Mouse (Mus musculus) neural tube, embryonic 11.5 days (tissue): ENCODE measurements at regions not wholly inside any gene's neighbourhood (a gene's known extent, or its start where the extent isn't known, plus 50 kb on each side); places are given as distances from the start of the nearest gene placed in this dataset.
"Not testable (repeated sequence)": the region's sequence is repeated elsewhere in the genome, so short reads cannot be mapped to it uniquely, and the experiment has no call there.

ENCODE experiments used
- ATAC-seq: fragments of 200-750 bp; cut with Nextera tagmentation; 2 replicates; pipeline ENCODE4 v1.8.0; 2017; ENCODE audit warnings: moderate number of reproducible peaks, mild to moderate bottlenecking, moderate TSS enrichment, moderate library complexity; ENCODE audit not compliant: insufficient read depth, low FRiP score, low TSS enrichment
- DNase-seq: peaks from one replicate; pipeline ENCODE4 v3.0.0-alpha.2; 2015; ENCODE audit warnings: low spot score
- H3K27ac ChIP-seq: fragments of 300-500 bp; sonication (generic); 2 replicates; pipeline ENCODE4 v1.5.1; 2014; ENCODE audit warnings: low read depth, mild to moderate bottlenecking, low read length
- H3K27me3 ChIP-seq: fragments of 300-500 bp; sonication (generic); 2 replicates; pipeline ENCODE4 v1.6.1; 2014; ENCODE audit warnings: mild to moderate bottlenecking, low read length, mixed read lengths; ENCODE audit not compliant: control insufficient read depth, insufficient read depth
- H3K36me3 ChIP-seq: fragments of 300-500 bp; sonication (generic); 2 replicates; pipeline ENCODE4 v1.6.1; 2014; ENCODE audit warnings: mild to moderate bottlenecking, low read length, moderate library complexity, mixed read lengths; ENCODE audit not compliant: control insufficient read depth, insufficient read depth
- H3K4me1 ChIP-seq: fragments of 300-500 bp; sonication (generic); 2 replicates; pipeline ENCODE4 v1.6.1; 2014; ENCODE audit warnings: low read length, mixed read lengths; ENCODE audit not compliant: control insufficient read depth, insufficient read depth
- H3K4me2 ChIP-seq: fragments of 300-500 bp; sonication (generic); 2 replicates; pipeline ENCODE4 v1.6.1; 2014; ENCODE audit warnings: low read depth, mild to moderate bottlenecking, moderate library complexity
- H3K4me3 ChIP-seq: fragments of 300-500 bp; sonication (generic); 2 replicates; pipeline ENCODE4 v1.5.1; 2014; ENCODE audit warnings: low read depth, low read length
- H3K9ac ChIP-seq: fragments of 300-500 bp; sonication (generic); 2 replicates; pipeline ENCODE4 v1.6.1; 2014; ENCODE audit warnings: mild to moderate bottlenecking, low read length
- H3K9me3 ChIP-seq: fragments of 300-500 bp; sonication (generic); 2 replicates; pipeline ENCODE4 v1.6.1; 2016; ENCODE audit warnings: low read length; ENCODE audit not compliant: control insufficient read depth
- WGBS: fragments of 180-500 bp; shearing (Covaris S2); extraction: QIAGEN DNeasy Blood & Tissue Kit; methylation state at CpG from one replicate; pipeline ENCODE4 v1.1.7; 2014; 5-methylcytosine and 5-hydroxymethylcytosine counted together

- DNase-seq (no peak), ATAC-seq (no peak)
- H3K27ac ChIP-seq = no peak overlapping the region
- H3K9ac ChIP-seq = no peak overlapping the region
- no peaks in the 10 kb centered on the region for H3K27me3 ChIP-seq
- H3K4me1 ChIP-seq = no peaks in the 10 kb centered on the region
- 71% methylated on average over 8 of the region's 8 CpGs for WGBS
- no peaks in the 10 kb centered on the region for H3K9me3 ChIP-seq
- H3K36me3 ChIP-seq = no peaks in the 10 kb centered on the region
- H3K4me3 ChIP-seq = no peak overlapping the region
- H3K4me2 ChIP-seq = no peak overlapping the region
Observed at GRCm38 (mm10) chr8:12451857-12452256, 56.8 kb downstream of the Sox1 start.

- ATAC-seq, DNase-seq, H3K27me3 ChIP-seq, H3K4me1 ChIP-seq, H3K9me3 ChIP-seq, H3K36me3 ChIP-seq, H3K9ac ChIP-seq, H3K27ac ChIP-seq, H3K4me3 ChIP-seq, H3K4me2 ChIP-seq: not testable (repeated sequence)
- 93% methylated on average over 3 of the region's 3 CpGs for WGBS
Observed at GRCm38 (mm10) chr8:12455376-12455775, 60.3 kb downstream of the Sox1 start.

- no peaks in the 10 kb centered on the region for H3K27me3 ChIP-seq
- DNase-seq (no peak), ATAC-seq (no peak)
- H3K4me3 ChIP-seq = no peak overlapping the region
- H3K4me1 ChIP-seq = no peaks in the 10 kb centered on the region
- H3K9ac ChIP-seq = no peak overlapping the region
- H3K4me2 ChIP-seq = no peak overlapping the region
- 83% methylated on average over 1 of the region's 1 CpGs for WGBS
- no peak overlapping the region for H3K27ac ChIP-seq
- no peaks in the 10 kb centered on the region for H3K36me3 ChIP-seq
- no peaks in the 10 kb centered on the region for H3K9me3 ChIP-seq
Observed at GRCm38 (mm10) chr8:12456326-12456725, 61.2 kb downstream of the Sox1 start.

GRCm38 (mm10) chr8:12457015-12457414 is 61.9 kb downstream of the Sox1 start:
- no peak for ATAC-seq
- peaks cover 1% of the 10 kb centered on the region; the same call in 1 of the 2 replicates for H3K4me1 ChIP-seq
- no peak overlapping the region for H3K27ac ChIP-seq

GRCm38 (mm10) chr8:12466845-12467244 is 71.8 kb downstream of the Sox1 start:
- no peaks in the 10 kb centered on the region for H3K36me3 ChIP-seq
- H3K9me3 ChIP-seq = no peaks in the 10 kb centered on the region
- DNase-seq (no peak), ATAC-seq (no peak)
- no peaks in the 10 kb centered on the region for H3K27me3 ChIP-seq
- H3K9ac ChIP-seq = no peak overlapping the region
- no peak overlapping the region for H3K4me2 ChIP-seq
- no peak overlapping the region for H3K27ac ChIP-seq
- no peak overlapping the region for H3K4me3 ChIP-seq
- 82% methylated on average over 7 of the region's 7 CpGs for WGBS
- peaks cover 2% of the 10 kb centered on the region; the same call in 1 of the 2 replicates for H3K4me1 ChIP-seq

More at GRCm38 (mm10) chr8:12457015-12457414, 61.9 kb downstream of the Sox1 start:
- no peaks in the 10 kb centered on the region for H3K9me3 ChIP-seq
- no peak overlapping the region for H3K4me2 ChIP-seq
- H3K27me3 ChIP-seq = no peaks in the 10 kb centered on the region
- H3K36me3 ChIP-seq = no peaks in the 10 kb centered on the region
- no peak for DNase-seq
- no peak overlapping the region for H3K9ac ChIP-seq
- WGBS = 53% methylated on average over 7 of the region's 7 CpGs
- H3K4me3 ChIP-seq = no peak overlapping the region

- H3K36me3 ChIP-seq = no peaks in the 10 kb centered on the region
- H3K27me3 ChIP-seq = no peaks in the 10 kb centered on the region
- ATAC-seq (no peak), DNase-seq (no peak)
- no peak overlapping the region for H3K27ac ChIP-seq
- 81% methylated on average over 36 of the region's 36 CpGs for WGBS
- no peak overlapping the region for H3K9ac ChIP-seq
- no peak overlapping the region for H3K4me3 ChIP-seq
- H3K4me1 ChIP-seq = no peaks in the 10 kb centered on the region
- H3K9me3 ChIP-seq = no peaks in the 10 kb centered on the region
- no peak overlapping the region for H3K4me2 ChIP-seq
Observed at GRCm38 (mm10) chr8:12467386-12468326, 72.6 kb downstream of the Sox1 start.

GRCm38 (mm10) chr8:12477449-12478401 is 82.6 kb downstream of the Sox1 start:
- Histone ChIP-seq H3K9ac (peak overlapping the region; percentile 23; the same call in 1 of the 2 replicates), H3K4me3 (peak overlapping the region; percentile 24), H3K27ac (peak overlapping the region; percentile 54; the same call in 1 of the 2 replicates), H3K27me3 (peaks cover 4% of the 10 kb centered on the region), H3K9me3 (no peaks in the 10 kb centered on the region), H3K36me3 (no peaks in the 10 kb centered on the region), H3K4me1 (peaks cover 10% of the 10 kb centered on the region), H3K4me2 (peak overlapping the region; percentile 56)
- WGBS = 9% methylated on average over 39 of the region's 39 CpGs
- ATAC-seq (peak; percentile 73), DNase-seq (peak; percentile 80)

GRCm38 (mm10) chr8:12481918-12482317 is 86.8 kb downstream of the Sox1 start:
- 42% methylated on average over 14 of the region's 14 CpGs for WGBS
- DNase-seq (peak; percentile 70), ATAC-seq (peak; percentile 75)
- Histone ChIP-seq H3K4me2 (no peak overlapping the region), H3K4me3 (no peak overlapping the region), H3K4me1 (peaks cover 21% of the 10 kb centered on the region), H3K36me3 (no peaks in the 10 kb centered on the region), H3K9ac (no peak overlapping the region), H3K27ac (no peak overlapping the region), H3K9me3 (no peaks in the 10 kb centered on the region), H3K27me3 (peaks cover 6% of the 10 kb centered on the region)
